Comparison of ENCODE assay signal across 9 mouse cellular contexts in the genomic region with DNA sequence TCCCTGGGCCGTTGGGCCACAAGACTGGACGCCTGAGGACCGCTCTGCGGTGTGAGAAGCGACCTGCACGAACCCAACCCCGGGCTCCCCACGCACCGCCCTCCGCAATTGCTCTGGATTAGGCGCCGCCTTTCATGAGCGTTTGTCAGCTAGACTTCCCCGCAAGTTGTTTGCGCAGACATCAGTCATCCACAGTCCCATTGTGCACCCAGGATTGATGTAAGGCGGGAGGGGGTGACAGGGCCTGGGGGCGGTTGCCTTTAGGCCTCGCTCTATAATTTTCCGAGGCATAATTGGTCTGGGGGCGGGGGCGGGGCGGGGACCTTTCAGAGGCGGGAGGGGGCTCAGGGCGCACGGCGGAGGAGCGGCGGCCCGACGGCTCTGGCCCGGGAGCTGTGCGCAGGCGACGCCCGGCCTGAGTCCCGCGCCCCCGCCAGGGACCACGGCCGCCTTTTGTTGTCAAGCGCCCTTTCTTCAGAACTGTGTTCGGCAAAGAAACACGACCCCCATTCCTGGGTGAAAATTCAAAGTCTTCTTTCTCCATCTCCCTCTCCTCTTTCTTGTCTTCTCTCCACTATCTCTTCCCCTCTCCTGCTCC. TPM values are rescaled to one million over a fixed set of nuclear protein-coding genes. Genes with fewer than 3 reads are reported as not detected.
DNase-seq lines count a peak whose midpoint lies in the region; ATAC-seq lines count a peak whose summit lies in the region.
"Had no signal": no experiment of that assay in that cellular context is flagged by ENCODE, and none has a peak within 500 bp of the region (broad histone marks: within the 10 kb centered on the region; RNA-seq: fewer than 3 reads in every experiment).

A gene (plus strand): TSS at position 193 of the 598 bp plus-strand sequence.

- H3K36me3 ChIP-seq in heart, embryonic 13.5 days: no peaks in the 10 kb centered on the region
- H3K36me3 ChIP-seq in hindbrain, embryonic 12.5 days: no peaks in the 10 kb centered on the region
- H3K36me3 ChIP-seq in midbrain, embryonic 13.5 days: no peaks in the 10 kb centered on the region

- H3K9me3 ChIP-seq in heart, embryonic 13.5 days: no peaks in the 10 kb centered on the region
- no peaks in the 10 kb centered on the region for H3K9me3 ChIP-seq in hindbrain, embryonic 12.5 days (replicated peaks)
- no peaks in the 10 kb centered on the region for H3K9me3 ChIP-seq in midbrain, embryonic 13.5 days

- no peak within 1 kb of the TSS for H3K9ac ChIP-seq in heart, embryonic 13.5 days
- peak within 1 kb of the TSS; percentile 33; the same call in 1 of the 2 replicates for H3K9ac ChIP-seq in hindbrain, embryonic 12.5 days
- peak within 1 kb of the TSS; percentile 51; the same call in 1 of the 2 replicates for H3K9ac ChIP-seq in midbrain, embryonic 13.5 days (replicated peaks)

- peaks cover 19% of the 10 kb centered on the region for H3K4me1 ChIP-seq in heart, embryonic 13.5 days
- H3K4me1 ChIP-seq in hindbrain, embryonic 12.5 days: peaks cover 14% of the 10 kb centered on the region
- peaks cover 19% of the 10 kb centered on the region for H3K4me1 ChIP-seq in midbrain, embryonic 13.5 days (replicated peaks)

- no peak for ATAC-seq in heart, embryonic 13.5 days (ENCODE audit: extremely low read depth, insufficient number of reproducible peaks, low FRiP score, low TSS enrichment)
- ATAC-seq in hindbrain, embryonic 12.5 days (ENCODE audit: low FRiP score): no peak
- no peak for ATAC-seq in midbrain, embryonic 13.5 days
- ATAC-seq in megakaryocyte progenitor cell, adult 5-6 weeks (replicated peaks; ENCODE audit: poor library complexity): no peak

- H3K4me2 ChIP-seq in heart, embryonic 13.5 days: peak within 1 kb of the TSS; percentile 70
- H3K4me2 ChIP-seq in hindbrain, embryonic 12.5 days (replicated peaks): peak within 1 kb of the TSS; percentile 54
- peak within 1 kb of the TSS; percentile 68 for H3K4me2 ChIP-seq in midbrain, embryonic 13.5 days (replicated peaks)

- DNase-seq in heart, postnatal 36 days: no peak
- DNase-seq in R1 (ENCODE audit: low read depth, low spot score): peak; percentile 73
- no peak for DNase-seq in adrenal gland, postnatal 36 days
- no peak for DNase-seq in cerebellum, adult 9-11 months
- DNase-seq: kidney, adult 2 months had no signal

- intact Hi-C loops in heart, postnatal 36 days (cut with DNase I): no loop called here

- no peak within 1 kb of the TSS for H3K27ac ChIP-seq in heart, embryonic 13.5 days (replicated peaks)
- H3K27ac ChIP-seq in hindbrain, embryonic 12.5 days: no peak within 1 kb of the TSS
- H3K27ac ChIP-seq in midbrain, embryonic 13.5 days: no peak within 1 kb of the TSS

- H3K27me3 ChIP-seq in heart, embryonic 13.5 days (replicated peaks): peaks cover 100% of the 10 kb centered on the region
- H3K27me3 ChIP-seq in hindbrain, embryonic 12.5 days: peaks cover 81% of the 10 kb centered on the region
- peaks cover 80% of the 10 kb centered on the region for H3K27me3 ChIP-seq in midbrain, embryonic 13.5 days

- H3K4me3 ChIP-seq in heart, embryonic 13.5 days: peak within 1 kb of the TSS; percentile 49
- peak within 1 kb of the TSS; percentile 43 for H3K4me3 ChIP-seq in hindbrain, embryonic 12.5 days
- peak within 1 kb of the TSS; percentile 43 for H3K4me3 ChIP-seq in midbrain, embryonic 13.5 days (replicated peaks)

- WGBS in heart, embryonic 13.5 days: 3% methylated on average over 43 of the region's 43 CpGs
- WGBS in hindbrain, embryonic 12.5 days: 2% methylated on average over 43 of the region's 43 CpGs
- WGBS in midbrain, embryonic 13.5 days: 1% methylated on average over 43 of the region's 43 CpGs

RNA-seq across cellular contexts. Expression of the gene that starts here (rescaled TPM):
- polyA plus RNA-seq in heart, embryonic 13.5 days (2015; fragmentation: Nextera tagmentation; extraction: Ambion mirVana): 0.18 and 0.20 TPM in 2 replicates
- not detected for total RNA-seq in heart, postnatal 36 days (2021)
- polyA plus RNA-seq in hindbrain, embryonic 12.5 days (2016; fragmentation: Nextera tagmentation; extraction: Ambion mirVana): 1.9 and 2.1 TPM in 2 replicates
- 5.9 and 7.6 TPM in 2 replicates for polyA plus RNA-seq in midbrain, embryonic 13.5 days (2015; fragmentation: Nextera tagmentation; extraction: Ambion mirVana)
- under 1 TPM; 0.30 to 0.89 TPM for total RNA-seq in adrenal gland, postnatal 36 days (2021)
- total RNA-seq in megakaryocyte progenitor cell, adult 5-6 weeks (2015): 1.0 and 2.1 TPM in 2 replicates
- total RNA-seq in megakaryocyte progenitor cell, adult 5-6 weeks (2017): 0.37 and 1.4 TPM in 2 replicates
- polyA plus RNA-seq: kidney, adult 2 months had no signal
